Comparison of ENCODE assay signal across 28 mouse cellular contexts in genomic region chr13:91246472-91246871, GRCm38 (mm10).
"Had no signal": no experiment of that assay in that cellular context is flagged by ENCODE, and none has a peak within 500 bp of the region (broad histone marks: within the 10 kb centered on the region; RNA-seq: fewer than 3 reads in every experiment).

No protein-coding gene starts in this region.

- H3K4me3 ChIP-seq: heart, adult 2 months; heart, embryonic 13.5 days; heart, embryonic 15.5 days; hindbrain, embryonic 10.5 days; hindbrain, embryonic 12.5 days; intestine, embryonic 15.5 days; layer of hippocampus, adult 2 months; left cerebral cortex, adult 2 months; limb, embryonic 10.5 days; limb, embryonic 12.5 days; liver, embryonic 13.5 days; liver, embryonic 15.5 days had no signal

- H3K27ac ChIP-seq: heart, adult 2 months; heart, embryonic 13.5 days; heart, embryonic 15.5 days; hindbrain, embryonic 10.5 days; hindbrain, embryonic 12.5 days; hindbrain, embryonic 14.5 days; intestine, embryonic 15.5 days; layer of hippocampus, adult 2 months; left cerebral cortex, adult 2 months; limb, embryonic 10.5 days; limb, embryonic 12.5 days; liver, embryonic 13.5 days; liver, embryonic 15.5 days had no signal

- H3K9me3 ChIP-seq: heart, embryonic 13.5 days; heart, embryonic 15.5 days; hindbrain, embryonic 10.5 days; hindbrain, embryonic 12.5 days; intestine, embryonic 15.5 days; limb, embryonic 10.5 days; liver, embryonic 13.5 days; liver, embryonic 15.5 days had no signal

- DNase-seq: forebrain, postnatal 0 days; gastrocnemius, postnatal 14 days; gastrocnemius, postnatal 36 days; heart, adult 11 months; heart, adult 2 months; heart, postnatal 14 days; heart, postnatal 36 days; kidney, adult 2 months; kidney, postnatal 14 days; kidney, postnatal 4 days; liver; liver, embryonic 13.5 days had no signal

- H3K4me2 ChIP-seq: heart, embryonic 11.5 days; heart, embryonic 13.5 days; heart, embryonic 15.5 days; hindbrain, embryonic 12.5 days; hindbrain, embryonic 14.5 days; intestine, embryonic 15.5 days; limb, embryonic 12.5 days; liver, embryonic 11.5 days; liver, embryonic 13.5 days; liver, embryonic 15.5 days had no signal

- H3K27me3 ChIP-seq: heart, embryonic 13.5 days; heart, embryonic 15.5 days; hindbrain, embryonic 12.5 days; intestine, embryonic 15.5 days; limb, embryonic 12.5 days; liver, embryonic 13.5 days; liver, embryonic 15.5 days had no signal

- H3K36me3 ChIP-seq: heart, embryonic 13.5 days; heart, embryonic 15.5 days; hindbrain, embryonic 10.5 days; hindbrain, embryonic 12.5 days; intestine, embryonic 15.5 days; limb, embryonic 10.5 days; limb, embryonic 12.5 days; liver, embryonic 13.5 days; liver, embryonic 15.5 days had no signal

- ATAC-seq: forebrain, postnatal 0 days; hindbrain, embryonic 16.5 days; inflammation-experienced regulatory T-cells, adult 6 months; intestine, embryonic 15.5 days; intestine, postnatal 0 days had no signal

- H3K9ac ChIP-seq: forebrain, postnatal 0 days; heart, embryonic 13.5 days; heart, embryonic 15.5 days; hindbrain, embryonic 12.5 days; hindbrain, embryonic 14.5 days; intestine, embryonic 15.5 days; limb, embryonic 12.5 days; liver, embryonic 13.5 days; liver, embryonic 15.5 days had no signal

- H3K4me1 ChIP-seq: heart, embryonic 15.5 days; hindbrain, embryonic 10.5 days; hindbrain, embryonic 12.5 days; intestine, embryonic 15.5 days; limb, embryonic 10.5 days; limb, embryonic 12.5 days; liver, embryonic 13.5 days; liver, embryonic 15.5 days had no signal
